Mouse (Mus musculus) lung, adult 18-20 months (tissue): ENCODE data around the gene Auts2.
A peak's percentile ranks its signal among the peaks of the same experiment; 100 is the strongest.

Experiments
- DNase-seq, 2 experiments: peaks; one replicate each; pipeline ENCODE4 v3.0.0; 2022; ENCODE audit warnings: mixed read lengths in 2 of 2

Gene Auts2

GRCm38 (mm10) chr5:131544381-131544780, 998.8 kb downstream of the Auts2 start:
- no peak for DNase-seq

- DNase-seq: peak; percentile 47 to 53
Measured at GRCm38 (mm10) chr5:131538311-131538915, 1004.7 kb downstream of the Auts2 start.

- DNase-seq: peak; percentile 10 to 17
Measured at GRCm38 (mm10) chr5:131537831-131538310, 1005.3 kb downstream of the Auts2 start.

GRCm38 (mm10) chr5:131537155-131537830, 1005.9 kb downstream of the Auts2 start:
- peak; percentile 26 to 29 for DNase-seq

- no peak for DNase-seq
Measured at GRCm38 (mm10) chr5:131535752-131536151, 1007.4 kb downstream of the Auts2 start.

- peak in 1 of 2 experiments; percentile 36 for DNase-seq
Measured at GRCm38 (mm10) chr5:131533815-131534214, 1009.3 kb downstream of the Auts2 start.

GRCm38 (mm10) chr5:131531744-131532552, 1011.2 kb downstream of the Auts2 start:
- DNase-seq: no peak

GRCm38 (mm10) chr5:131530828-131531227, 1012.3 kb downstream of the Auts2 start:
- no peak for DNase-seq

- DNase-seq: no peak
Measured at GRCm38 (mm10) chr5:131526666-131527065, 1016.5 kb downstream of the Auts2 start.

- DNase-seq: no peak
Measured at GRCm38 (mm10) chr5:131524900-131525465, 1018.2 kb downstream of the Auts2 start.

GRCm38 (mm10) chr5:131519560-131519959, 1023.6 kb downstream of the Auts2 start:
- DNase-seq: no peak

- DNase-seq: no peak
Measured at GRCm38 (mm10) chr5:131517677-131518076, 1025.5 kb downstream of the Auts2 start.

GRCm38 (mm10) chr5:131515707-131516407, 1027.3 kb downstream of the Auts2 start:
- DNase-seq: peak; percentile 63 to 82

- no peak for DNase-seq
Measured at GRCm38 (mm10) chr5:131513753-131514152, 1029.4 kb downstream of the Auts2 start.

- DNase-seq: no peak
Measured at GRCm38 (mm10) chr5:131512617-131513016, 1030.5 kb downstream of the Auts2 start.

- no peak for DNase-seq
Measured at GRCm38 (mm10) chr5:131510659-131511058, 1032.5 kb downstream of the Auts2 start.

- no peak for DNase-seq
Measured at GRCm38 (mm10) chr5:131509315-131509714, 1033.8 kb downstream of the Auts2 start.

- no peak for DNase-seq
Measured at GRCm38 (mm10) chr5:131498865-131499264, 1044.3 kb downstream of the Auts2 start.

GRCm38 (mm10) chr5:131496517-131497216, 1046.5 kb downstream of the Auts2 start:
- DNase-seq: no peak

- no peak for DNase-seq
Measured at GRCm38 (mm10) chr5:131494564-131494963, 1048.6 kb downstream of the Auts2 start.

GRCm38 (mm10) chr5:131492535-131492934, 1050.6 kb downstream of the Auts2 start:
- DNase-seq: no peak

- DNase-seq: no peak
Measured at GRCm38 (mm10) chr5:131491843-131492242, 1051.3 kb downstream of the Auts2 start.
